Mouse (Mus musculus): ENCODE results near the gene Ifitm10.
"Not testable (repeated sequence)": the region's sequence is repeated elsewhere in the genome, so short reads cannot be mapped to it uniquely, and the experiment has no call there.

Ifitm10 gene

DNA sequence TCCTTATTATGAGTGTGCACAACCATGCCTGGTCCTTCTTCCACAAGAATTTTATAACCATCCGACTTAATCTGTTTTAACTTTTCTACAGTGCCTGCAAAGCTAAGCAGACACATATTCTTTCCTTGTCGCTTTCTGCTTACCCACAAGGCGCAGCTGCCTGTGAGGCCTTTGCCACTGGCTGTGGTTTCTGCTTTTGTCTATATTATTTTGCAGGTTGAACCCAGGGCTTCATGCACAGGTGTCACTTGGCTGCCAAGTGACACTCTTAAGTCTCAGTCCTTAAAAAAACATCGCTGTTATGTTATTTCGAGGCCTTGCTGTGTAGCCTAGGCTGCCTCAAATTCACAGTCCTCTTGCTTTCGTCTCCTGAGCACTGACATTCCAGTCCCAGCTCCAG lies 50.9 kb downstream of the Ifitm10 start:
- no peak for DNase-seq (ENCODE audit: low spot score in 2 of 2)

DNA sequence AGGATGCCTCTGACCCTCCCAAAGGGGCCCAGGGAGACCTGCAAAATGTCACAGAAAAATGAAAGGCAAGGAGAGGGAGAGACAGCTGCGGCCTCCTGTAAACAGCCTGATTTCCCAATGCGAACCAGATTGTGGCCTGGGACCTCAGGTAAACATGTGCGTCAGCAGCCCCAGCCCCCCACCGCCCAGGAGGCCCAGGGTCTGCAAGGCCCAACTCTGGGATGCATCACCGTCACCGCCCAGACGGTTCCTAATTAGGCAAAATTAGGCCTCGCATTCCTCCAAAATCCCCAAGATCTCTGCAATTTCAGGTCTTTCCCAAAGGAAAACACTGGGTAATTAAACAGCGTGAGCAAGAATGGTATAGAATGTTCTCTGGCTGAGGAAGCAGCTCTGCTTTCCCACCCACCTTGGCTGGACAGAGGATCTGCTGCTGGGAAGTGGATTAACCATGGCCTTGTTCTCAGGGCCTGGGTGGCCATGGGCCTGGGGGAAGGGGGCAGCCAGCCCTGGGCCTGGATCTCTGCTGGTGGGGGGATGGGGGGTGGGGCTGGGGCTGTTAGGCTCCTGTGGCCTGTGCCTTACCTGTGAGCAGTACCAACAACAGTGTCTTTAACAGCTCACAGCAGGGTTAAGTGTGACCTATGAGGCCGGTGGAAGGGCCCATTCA lies 51.8 kb downstream of the Ifitm10 start:
- DNase-seq (ENCODE audit: low spot score in 2 of 2) = not testable (repeated sequence)

DNA sequence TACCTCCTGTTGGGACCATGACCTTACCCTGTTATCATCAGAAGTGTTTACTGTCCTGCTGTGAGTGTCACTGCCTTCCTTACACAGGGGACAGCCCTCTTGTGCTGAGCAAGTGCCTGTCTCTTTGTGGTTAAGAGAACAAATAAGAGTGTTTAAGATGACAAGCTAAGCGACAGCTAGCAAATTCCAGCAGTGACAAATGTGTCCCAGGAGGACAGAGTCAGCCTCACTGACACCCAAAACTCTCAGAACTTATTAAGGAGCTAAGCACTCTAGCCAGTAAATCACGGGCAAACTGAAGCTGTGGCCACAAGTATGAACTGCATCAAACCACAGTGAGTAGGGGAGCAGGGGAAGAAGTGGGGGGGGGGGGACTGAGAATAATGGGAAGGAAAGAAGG lies 52.6 kb downstream of the Ifitm10 start:
- DNase-seq (ENCODE audit: low spot score in 2 of 2) = no peak

DNA sequence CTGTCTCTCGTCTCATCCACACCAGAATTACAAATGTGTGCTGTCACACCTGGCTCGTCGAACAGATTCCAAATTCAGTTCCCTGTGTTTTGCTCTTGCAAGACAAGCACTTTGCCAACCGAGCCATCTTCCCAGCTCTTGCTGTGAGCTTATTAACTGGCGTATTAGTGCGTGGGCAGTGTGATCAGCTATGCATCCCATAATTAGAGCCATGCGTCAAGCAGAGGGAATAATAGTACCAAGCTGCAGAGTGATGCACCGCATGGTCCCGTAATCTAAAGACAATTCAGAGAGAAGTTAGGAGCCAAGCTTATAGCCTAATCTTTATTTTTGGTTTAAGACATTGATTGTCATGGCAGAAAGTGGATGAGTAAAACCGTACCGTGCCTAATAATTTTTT lies 54.4 kb downstream of the Ifitm10 start:
- no peak for DNase-seq (ENCODE audit: low spot score in 2 of 2)

DNA sequence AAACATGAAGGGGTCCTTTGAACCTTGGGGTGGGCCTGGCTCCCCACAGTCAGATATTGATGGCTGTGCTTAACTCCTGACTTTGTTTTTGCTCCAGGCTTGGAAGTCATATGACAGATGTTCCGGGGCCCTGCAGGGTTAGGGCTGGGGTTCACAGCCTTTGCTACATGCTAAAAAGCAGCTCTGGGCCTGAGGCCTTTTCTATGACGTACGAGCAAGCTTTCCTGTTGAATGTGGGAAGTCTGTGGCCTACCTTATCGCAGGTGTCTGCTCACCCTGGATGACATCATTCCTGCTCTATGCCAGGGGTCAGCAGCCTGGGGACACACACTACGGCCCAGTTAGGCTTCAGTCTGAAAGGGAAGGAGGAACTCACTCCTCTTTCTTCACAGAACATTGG lies 56.3 kb downstream of the Ifitm10 start:
- DNase-seq (ENCODE audit: low spot score in 2 of 2) = no peak

DNA sequence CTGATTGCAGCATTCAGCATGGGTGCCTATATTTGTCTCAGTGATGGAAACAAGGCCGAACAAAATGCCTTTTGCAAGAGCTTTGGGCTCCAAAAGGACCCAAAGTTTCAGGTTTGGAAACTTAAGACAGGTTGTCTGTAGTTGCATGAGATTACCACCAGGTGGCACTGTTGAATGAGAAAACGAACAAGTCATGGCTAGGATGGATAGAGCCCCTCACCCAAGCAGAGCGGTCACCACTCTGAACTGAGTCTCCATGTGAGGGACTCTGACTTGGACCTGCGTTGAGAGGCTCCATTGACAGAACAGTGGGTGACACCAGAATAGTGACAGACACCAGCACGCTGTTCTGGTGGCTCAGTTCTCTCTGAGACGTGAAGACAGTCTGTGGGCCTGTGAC lies 57.0 kb downstream of the Ifitm10 start:
- no peak for DNase-seq (ENCODE audit: low spot score in 2 of 2)

DNA sequence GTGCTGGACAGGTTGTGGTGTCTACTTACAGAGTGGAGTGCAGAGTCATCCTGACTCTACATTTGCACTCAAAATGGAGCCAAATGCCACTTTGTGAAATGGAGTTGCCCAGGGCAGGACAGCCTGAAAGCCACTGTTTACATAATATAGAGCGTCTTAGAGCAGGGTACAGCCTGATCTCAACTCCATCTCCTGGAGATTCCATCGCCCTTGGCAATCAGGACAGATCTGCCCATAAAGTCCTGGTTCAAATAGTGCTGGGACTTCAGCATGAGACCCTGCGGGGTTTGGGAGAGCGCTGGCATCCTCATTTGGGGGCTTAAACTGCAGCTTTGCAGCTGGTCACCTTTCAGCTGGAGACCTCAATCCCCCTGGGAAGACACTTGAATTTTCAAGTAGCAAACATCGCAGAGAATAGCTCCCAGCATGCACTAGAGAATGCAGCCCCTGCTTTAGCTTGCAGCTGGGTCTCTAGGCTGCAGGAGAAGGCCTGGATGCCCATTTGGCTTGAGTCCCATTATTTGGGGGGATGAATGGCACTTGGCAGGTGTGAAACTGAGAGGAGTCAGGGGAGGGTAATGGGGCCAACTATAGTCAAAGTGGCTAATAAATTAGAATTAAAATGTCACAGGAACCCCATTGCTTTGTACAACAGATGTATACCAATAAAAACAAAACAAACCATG lies 58.8 kb downstream of the Ifitm10 start:
- no peak for DNase-seq (ENCODE audit: low spot score in 2 of 2)

DNA sequence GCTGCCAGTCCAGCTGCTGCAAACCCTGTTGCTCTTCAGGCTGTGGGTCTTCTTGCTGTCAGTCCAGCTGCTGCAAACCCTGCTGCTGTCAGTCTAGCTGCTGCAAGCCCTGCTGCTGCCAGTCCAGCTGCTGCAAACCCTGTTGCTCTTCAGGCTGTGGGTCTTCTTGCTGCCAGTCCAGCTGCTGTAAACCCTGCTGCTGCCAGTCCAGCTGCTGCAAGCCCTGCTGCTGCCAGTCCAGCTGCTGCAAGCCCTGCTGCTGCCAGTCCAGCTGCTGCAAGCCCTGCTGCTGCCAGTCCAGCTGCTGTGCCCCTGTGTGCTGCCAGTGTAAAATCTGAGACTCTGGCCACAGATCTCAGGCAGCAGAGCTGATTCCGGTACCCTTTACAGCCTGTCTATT lies 69.6 kb downstream of the Ifitm10 start:
- DNase-seq (ENCODE audit: low spot score in 2 of 2) = not testable (repeated sequence)

DNA sequence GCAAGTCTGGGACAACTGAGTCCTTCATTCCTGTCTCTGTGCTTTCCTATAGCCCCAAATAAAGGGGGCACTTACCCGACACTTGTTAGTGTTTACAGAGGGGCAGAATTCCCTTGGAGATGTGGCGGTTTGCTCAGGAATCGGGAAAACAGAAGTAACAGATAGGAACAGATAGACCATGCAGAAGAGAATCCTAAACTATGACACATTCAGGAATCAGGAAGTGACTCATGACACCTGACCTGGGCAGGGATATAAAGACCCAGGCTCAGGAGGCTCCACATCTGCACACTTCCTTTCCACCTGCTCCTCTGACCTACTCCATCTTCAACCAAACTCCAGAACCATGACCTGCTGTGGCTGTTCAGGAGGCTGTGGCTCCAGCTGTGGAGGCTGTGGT lies 70.3 kb downstream of the Ifitm10 start, which contains the start of gene Krtap5-4:
Gene Krtap5-4, plus strand, starts transcription at position 301 of the 400 bp plus-strand sequence.
- no peak for DNase-seq (ENCODE audit: low spot score in 2 of 2)

DNA sequence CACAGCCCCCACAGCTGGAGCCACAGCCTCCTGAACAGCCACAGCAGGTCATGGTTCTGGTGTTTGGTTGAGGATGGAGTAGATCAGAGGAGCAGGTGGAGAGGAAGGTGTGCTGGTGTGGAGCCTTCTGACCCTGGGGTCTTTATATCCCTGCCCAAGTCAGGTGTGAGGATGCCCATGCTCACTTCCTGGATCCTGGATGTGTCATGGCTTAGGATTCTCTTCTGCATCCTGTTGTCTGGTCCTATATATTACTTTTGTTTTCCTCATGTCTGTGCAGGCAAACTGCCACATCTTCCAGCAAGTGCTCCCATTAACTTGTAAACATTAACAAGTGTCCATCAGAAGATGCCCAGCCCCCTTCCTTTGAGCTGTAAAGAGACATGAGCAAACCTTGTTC lies 76.5 kb downstream of the Ifitm10 start, which contains the start of gene Krtap5-1:
Gene Krtap5-1, minus strand, starts transcription at position 101 of the 400 bp plus-strand sequence.
- DNase-seq (ENCODE audit: low spot score in 2 of 2) = not testable (repeated sequence)

DNA sequence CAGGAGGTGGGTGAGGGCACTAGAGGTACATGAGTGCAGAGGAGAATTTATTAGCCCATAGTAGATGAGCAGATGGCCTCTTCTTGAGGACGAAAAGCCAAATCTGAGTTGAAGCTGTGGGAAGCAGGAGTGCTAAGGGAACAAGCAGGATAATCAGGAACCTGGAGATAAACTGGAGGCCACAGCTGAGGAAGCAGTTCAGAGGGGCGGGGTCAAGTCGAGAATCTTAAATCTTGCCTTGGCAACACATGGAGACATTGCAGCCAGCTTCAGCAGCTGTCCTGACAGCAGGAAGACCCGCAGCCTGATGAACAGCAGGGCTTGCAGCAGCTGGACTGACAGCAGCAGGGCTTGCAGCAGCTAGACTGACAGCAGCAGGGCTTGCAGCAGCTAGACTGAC lies 77.4 kb downstream of the Ifitm10 start:
- DNase-seq (ENCODE audit: low spot score in 2 of 2) = not testable (repeated sequence)

DNA sequence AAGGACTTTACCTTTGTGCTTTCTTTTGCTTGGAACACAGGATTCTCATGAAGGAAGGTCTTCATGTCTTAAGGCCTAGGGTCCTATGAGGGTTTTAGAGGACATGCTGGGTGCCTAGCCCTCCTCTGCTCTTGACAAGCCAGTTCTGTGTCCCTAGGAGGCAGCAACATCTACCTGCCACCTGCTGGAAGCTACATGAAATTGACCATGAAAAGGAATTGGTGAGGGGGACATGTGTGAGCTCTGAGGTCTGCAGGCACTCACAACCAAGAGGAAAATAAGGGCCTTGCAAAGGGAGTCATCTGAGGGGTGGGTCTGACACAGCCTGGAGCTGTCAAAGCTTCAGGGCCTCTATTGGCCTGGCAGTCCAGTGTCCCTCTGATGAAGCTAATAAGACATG lies 78.1 kb downstream of the Ifitm10 start:
- DNase-seq (ENCODE audit: low spot score in 2 of 2) = no peak

DNA sequence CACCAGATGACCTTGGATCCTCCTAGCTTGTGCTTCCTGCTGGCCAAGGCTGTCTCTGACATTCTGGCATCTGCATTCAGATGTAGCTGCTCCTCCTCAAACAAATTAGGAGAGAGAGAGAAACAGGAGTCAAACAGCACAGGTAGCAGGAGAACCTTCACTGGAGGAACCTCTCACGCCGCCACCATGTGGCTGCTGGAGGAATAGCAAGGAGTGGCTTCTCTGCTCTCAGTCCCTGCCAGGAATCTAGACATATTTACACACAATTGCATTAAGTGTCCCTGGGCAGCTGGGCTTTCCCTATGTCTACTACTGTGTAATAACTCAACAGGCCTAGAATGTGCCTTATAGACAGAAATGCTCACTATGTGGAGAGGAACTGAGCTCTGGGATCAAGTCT lies 79.7 kb downstream of the Ifitm10 start:
- not testable (repeated sequence) for DNase-seq (ENCODE audit: low spot score in 2 of 2)

DNA sequence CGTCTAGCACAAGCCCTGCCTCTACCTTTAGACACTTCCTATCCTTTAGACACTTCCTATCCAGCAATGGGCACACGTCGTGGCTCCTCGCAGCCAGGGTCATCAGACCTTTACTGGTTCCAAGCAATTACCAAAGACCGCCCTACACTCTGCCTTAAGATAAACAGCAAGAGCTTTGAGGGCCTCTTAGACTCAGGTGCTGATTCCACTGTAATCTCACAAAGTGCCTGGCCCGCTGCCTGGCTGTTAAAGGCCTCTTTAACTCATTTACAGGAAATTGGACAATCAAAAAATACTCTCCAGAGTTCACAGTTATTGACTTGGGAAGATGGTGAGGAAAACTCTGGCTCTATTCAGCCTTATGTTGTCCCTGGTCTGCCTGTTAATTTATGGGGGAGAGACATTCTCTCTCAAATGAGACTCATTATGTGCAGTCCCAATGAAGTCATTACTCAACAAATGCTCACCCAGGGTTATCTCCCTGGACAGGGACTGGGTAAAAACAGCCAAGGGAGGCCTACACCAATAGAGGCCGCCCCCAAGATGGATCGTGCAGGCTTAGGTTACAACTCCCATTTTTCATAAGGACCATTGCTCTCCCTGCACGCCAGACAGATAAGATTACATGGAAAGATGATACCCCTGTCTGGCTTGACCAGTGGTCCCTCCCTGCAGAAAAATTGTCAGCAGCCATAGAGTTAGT lies 87.5 kb downstream of the Ifitm10 start:
- not testable (repeated sequence) for DNase-seq (ENCODE audit: low spot score in 2 of 2)

DNA sequence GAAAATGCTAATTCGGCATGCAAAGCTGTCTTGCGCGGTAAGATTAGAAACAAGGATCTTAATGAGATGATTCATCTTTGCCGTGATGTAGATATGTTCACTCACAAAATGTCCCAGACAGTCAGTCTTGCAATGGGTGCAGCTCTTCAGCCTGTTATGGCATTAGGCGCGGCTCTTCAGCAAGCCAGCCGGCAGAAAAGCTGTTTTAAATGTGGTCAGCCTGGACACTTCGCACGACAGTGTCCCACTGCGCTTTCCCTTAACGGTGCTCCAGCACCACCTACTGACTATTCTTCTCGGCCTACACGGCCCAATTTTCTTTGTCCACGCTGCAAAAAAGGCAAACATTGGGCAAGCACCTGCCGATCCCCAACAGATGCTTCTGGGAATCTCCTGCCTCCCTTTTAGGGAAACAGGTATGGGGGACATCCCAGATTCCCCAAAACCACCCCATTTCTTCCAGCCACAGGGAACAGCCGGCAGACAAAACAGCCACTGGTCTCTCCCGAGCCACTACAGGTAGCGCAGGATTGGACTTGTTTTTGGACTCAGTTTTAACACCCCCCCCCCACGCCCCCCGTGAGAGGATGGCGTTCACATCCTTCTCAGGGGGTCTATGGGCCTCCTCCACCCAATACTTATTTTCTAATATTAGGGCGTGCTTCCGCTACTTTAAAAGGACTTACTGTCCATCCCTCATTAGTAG lies 88.3 kb downstream of the Ifitm10 start:
- DNase-seq (ENCODE audit: low spot score in 2 of 2) = no peak

DNA sequence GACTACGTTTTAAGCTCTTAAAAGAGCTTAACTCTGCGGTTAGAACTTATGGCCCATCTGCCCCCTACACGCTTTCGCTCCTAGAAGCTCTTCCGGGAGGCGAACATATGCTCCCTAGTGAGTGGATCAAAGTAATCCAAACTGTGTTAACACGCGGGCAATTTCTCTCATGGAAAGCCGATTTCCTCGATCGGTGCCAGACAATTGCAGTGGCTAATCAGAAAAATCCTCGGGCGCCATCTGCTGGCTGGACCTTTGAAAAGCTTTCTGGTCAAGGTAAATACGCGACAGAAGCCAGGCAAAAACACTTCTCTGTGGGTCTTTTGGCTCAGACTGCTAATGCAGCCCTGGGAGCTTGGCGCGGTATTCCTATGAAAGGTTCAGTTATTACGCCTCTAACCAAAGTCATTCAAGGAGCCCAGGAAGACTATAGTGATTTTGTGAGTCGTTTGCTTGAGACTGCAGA lies 88.9 kb downstream of the Ifitm10 start:
- peak; percentile 78 to 80 for DNase-seq (ENCODE audit: low spot score in 2 of 2)

DNA sequence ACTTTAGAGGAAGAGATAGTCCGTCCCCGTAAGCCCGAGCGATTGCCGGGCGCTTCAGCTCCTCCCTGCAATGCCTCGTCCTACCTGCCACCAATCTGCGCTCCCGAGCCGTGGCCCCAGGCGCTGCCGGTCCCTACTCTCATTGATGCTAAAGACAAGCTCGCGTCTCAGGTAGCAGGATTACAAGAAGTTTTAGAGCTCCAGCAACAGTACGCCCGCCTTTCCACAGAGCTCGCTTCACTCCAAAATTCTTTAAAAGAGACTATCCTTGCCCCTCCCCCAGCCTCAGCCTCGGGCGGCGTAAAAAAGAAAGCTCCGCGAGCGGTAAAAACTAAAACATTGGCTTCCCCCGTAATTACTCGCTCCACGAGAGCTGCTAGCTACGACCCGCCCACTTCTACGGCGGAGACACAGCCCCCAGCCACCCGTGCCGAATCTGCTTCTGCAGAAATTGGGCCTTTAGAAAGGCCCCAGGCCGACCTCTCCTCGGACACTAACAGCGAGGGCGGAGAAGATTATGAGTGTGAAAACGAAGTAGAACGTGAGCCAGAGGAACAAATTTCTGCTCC lies 89.4 kb downstream of the Ifitm10 start:
- DNase-seq (ENCODE audit: low spot score in 2 of 2) = peak in 1 of 2 experiments; percentile 2

DNA sequence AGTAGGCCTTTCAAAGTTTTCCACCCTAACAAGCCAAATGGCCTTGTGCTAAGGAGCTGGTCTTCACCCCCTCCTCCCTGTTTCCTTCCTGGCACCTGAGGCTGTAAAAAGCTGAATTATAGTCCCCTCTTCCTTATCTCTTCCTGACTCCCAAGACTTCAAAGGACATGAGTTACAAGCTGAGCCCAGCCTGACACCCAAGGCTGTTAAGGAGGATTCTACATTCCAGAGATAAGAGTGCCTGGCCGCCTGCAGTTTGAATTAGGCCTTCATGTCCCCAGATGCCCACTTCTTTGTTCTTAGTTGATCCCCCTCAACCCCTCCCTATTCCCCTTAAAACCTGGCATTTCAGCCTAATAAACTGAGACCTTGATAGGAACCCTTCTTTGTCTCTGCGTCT lies 90.7 kb downstream of the Ifitm10 start:
- DNase-seq (ENCODE audit: low spot score in 2 of 2) = not testable (repeated sequence)

DNA sequence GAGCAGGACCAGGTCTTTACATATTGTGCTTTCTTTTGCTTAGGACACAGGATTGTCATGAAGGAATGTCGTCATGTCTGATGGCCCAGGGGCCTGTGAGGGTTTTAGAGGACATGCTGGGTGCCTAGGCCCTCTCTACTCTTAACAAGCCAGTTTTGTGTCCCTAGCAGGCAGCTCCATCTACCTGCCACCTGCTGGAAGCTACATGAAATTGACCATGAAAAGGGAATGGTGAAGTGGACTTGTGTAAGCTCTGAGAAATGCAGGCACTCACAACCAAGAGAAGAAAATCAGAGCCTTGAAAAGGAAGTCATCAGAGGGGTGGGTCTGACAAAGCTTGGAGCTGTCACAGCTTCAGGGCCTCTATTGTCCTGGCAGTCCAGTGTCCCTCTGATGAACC lies 94.3 kb downstream of the Ifitm10 start:
- DNase-seq (ENCODE audit: low spot score in 2 of 2) = not testable (repeated sequence)

DNA sequence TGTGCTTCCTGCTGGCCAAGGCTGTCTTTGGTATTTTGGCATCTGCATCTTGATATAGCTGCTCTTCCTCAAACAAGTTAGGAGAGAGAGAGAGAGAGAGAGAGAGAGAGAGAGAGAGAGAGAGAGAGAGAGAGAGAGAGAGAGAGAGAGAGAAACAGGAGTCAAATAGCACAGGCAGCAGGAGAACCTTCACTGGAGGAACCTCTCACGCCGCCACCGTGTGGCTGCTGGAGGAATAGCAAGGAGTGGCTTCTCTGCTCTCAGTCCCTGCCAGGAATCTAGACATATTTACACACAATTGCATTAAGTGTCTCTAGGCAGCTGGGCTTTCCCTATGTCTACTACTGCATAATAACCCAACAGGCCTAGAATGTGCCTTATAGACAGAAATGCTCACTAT lies 95.4 kb downstream of the Ifitm10 start:
- peak; percentile 13 to 18 for DNase-seq (ENCODE audit: low spot score in 2 of 2)

All from right cerebral cortex, postnatal 36 days (tissue).